Mouse (Mus musculus) midbrain, embryonic 11.5 days (tissue): Measurements from ENCODE around the gene Gimap7. TPM values are rescaled to one million over a fixed set of nuclear protein-coding genes. Genes with fewer than 3 reads are reported as not detected.

Source experiments
- ATAC-seq: fragments of 200-750 bp; cut with Nextera tagmentation; 2 replicates; pipeline ENCODE4 v1.8.0; 2017; ENCODE audit warnings: moderate TSS enrichment, moderate library complexity; ENCODE audit not compliant: low FRiP score
- DNase-seq: peaks from one replicate; pipeline ENCODE4 v3.0.0; 2015; ENCODE audit warnings: low spot score; ENCODE audit errors: missing footprints
- H3K27ac ChIP-seq: fragments of 300-500 bp; sonication (generic); 2 replicates; pipeline ENCODE4 v1.5.1; 2014; ENCODE audit warnings: low read depth, low read length
- H3K27me3 ChIP-seq: fragments of 300-500 bp; sonication (generic); 2 replicates; pipeline ENCODE4 v1.6.1; 2014; ENCODE audit warnings: mild to moderate bottlenecking, low read length, moderate library complexity, mixed read lengths; ENCODE audit not compliant: control insufficient read depth, insufficient read depth
- H3K36me3 ChIP-seq: fragments of 300-500 bp; sonication (generic); 2 replicates; pipeline ENCODE4 v1.6.1; 2014; ENCODE audit warnings: mild to moderate bottlenecking, low read length, moderate library complexity, mixed read lengths; ENCODE audit not compliant: control insufficient read depth, insufficient read depth
- H3K4me1 ChIP-seq: fragments of 300-500 bp; sonication (generic); 2 replicates; pipeline ENCODE4 v1.6.1; 2014; ENCODE audit warnings: low read length; ENCODE audit not compliant: control insufficient read depth, insufficient read depth
- H3K4me2 ChIP-seq: fragments of 300-500 bp; sonication (generic); 2 replicates; pipeline ENCODE4 v1.6.1; 2014; ENCODE audit warnings: mild to moderate bottlenecking, moderate library complexity
- H3K4me3 ChIP-seq: fragments of 300-500 bp; sonication (generic); 2 replicates; pipeline ENCODE4 v1.5.1; 2014; ENCODE audit warnings: low read depth, low read length
- H3K9ac ChIP-seq: fragments of 300-500 bp; sonication (generic); 2 replicates; pipeline ENCODE4 v1.6.1; 2014; ENCODE audit warnings: low read length
- H3K9me3 ChIP-seq: fragments of 300-500 bp; sonication (generic); 2 replicates; pipeline ENCODE4 v1.6.1; 2016; ENCODE audit warnings: low read length; ENCODE audit not compliant: control insufficient read depth
- WGBS: fragments of 180-500 bp; shearing (Covaris S2); extraction: QIAGEN DNeasy Blood & Tissue Kit; methylation state at CpG from one replicate; pipeline ENCODE4 v1.1.7; 2014; 5-methylcytosine and 5-hydroxymethylcytosine counted together
- polyA plus RNA-seq: library from polyadenylated mRNA; unstranded; fragments of >200 nt; fragmentation: Nextera tagmentation; extraction: Ambion mirVana; gene quantifications from 2 replicates; pipeline ENCODE4 v1.2.1, GENCODE M21; 2014

Gene Gimap7
- polyA plus RNA-seq, 1 experiment from 2014 or later, result not detected

DNA sequence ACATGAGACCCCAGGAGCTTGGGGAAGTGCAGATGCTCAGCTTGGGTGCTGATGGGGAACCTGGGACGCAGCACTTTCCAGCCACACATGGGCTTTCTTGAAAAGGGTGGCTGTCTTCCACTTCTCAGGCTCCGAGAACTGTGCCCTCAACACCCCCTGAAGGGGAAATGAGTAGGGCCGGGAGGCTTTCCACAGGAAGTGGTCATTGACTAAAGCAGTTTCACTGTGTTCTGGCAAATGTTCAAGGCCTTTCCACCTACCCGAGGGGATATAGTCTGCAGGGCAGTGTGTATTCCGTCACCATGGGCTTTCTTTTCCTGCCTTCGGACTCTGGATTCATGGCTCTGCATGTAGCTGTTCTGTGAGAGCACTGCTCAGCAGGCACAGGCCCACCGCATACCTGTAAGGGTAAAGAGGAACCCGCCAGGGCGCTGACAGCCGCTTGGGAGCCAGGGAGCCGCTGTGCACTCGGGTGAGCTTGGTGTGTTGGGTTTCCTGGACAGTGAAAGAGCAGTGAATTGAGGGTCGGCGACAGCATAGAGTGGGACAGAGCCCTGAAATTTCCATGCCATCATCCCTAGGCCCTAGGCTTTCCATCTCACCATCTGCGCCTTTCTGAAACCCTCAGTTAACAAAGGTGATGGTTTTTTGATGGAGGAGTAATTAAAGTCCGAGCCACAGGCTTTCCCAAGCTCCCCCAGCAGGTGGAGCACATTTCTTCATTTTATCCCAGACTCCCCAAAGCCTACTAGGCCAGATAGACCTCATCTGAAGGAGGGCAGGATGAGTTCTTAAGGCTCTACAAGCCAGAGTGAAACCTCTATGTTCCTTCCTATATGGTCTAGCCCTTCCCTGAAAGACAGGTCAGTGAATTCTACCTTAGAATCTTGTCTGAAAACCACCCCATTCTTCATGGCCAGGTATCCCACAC, 27.8 kb downstream of the Gimap7 start, which contains the start of gene Gimap5:
TSS of gene Gimap5 (plus strand) at position 239 of the 931 bp plus-strand sequence.
- Histone ChIP-seq H3K9ac (no peak within 1 kb of the TSS), H3K27me3 (peaks cover 13% of the 10 kb centered on the region), H3K4me1 (no peaks in the 10 kb centered on the region), H3K27ac (no peak within 1 kb of the TSS), H3K4me3 (no peak within 1 kb of the TSS), H3K9me3 (no peaks in the 10 kb centered on the region), H3K36me3 (no peaks in the 10 kb centered on the region), H3K4me2 (no peak within 1 kb of the TSS)
- ATAC-seq (no peak), DNase-seq (peak; percentile 85)
- WGBS, result 49% methylated on average over 16 of the region's 16 CpGs

- 76% methylated on average over 7 of the region's 7 CpGs for WGBS
- Histone ChIP-seq H3K9ac (no peak overlapping the region), H3K27ac (no peak overlapping the region), H3K9me3 (no peaks in the 10 kb centered on the region), H3K27me3 (peaks cover 8% of the 10 kb centered on the region), H3K36me3 (no peaks in the 10 kb centered on the region), H3K4me3 (no peak overlapping the region), H3K4me2 (no peak overlapping the region), H3K4me1 (no peaks in the 10 kb centered on the region)
- ATAC-seq, result no peak
- DNase-seq, result no peak
Measured at GRCm38 (mm10) chr6:48747091-48747966, 28.9 kb downstream of the Gimap7 start.

- ATAC-seq (no peak), DNase-seq (no peak)
- no peak overlapping the region for H3K4me3 ChIP-seq
- H3K4me2 ChIP-seq, result no peak overlapping the region
- no peaks in the 10 kb centered on the region for H3K36me3 ChIP-seq
- H3K9ac ChIP-seq, result no peak overlapping the region
- H3K9me3 ChIP-seq, result no peaks in the 10 kb centered on the region
- no peaks in the 10 kb centered on the region for H3K27me3 ChIP-seq
- WGBS, result 87% methylated on average over 7 of the region's 7 CpGs
- no peaks in the 10 kb centered on the region for H3K4me1 ChIP-seq
- no peak overlapping the region for H3K27ac ChIP-seq
Measured at GRCm38 (mm10) chr6:48763567-48764270, 45.3 kb downstream of the Gimap7 start.

GRCm38 (mm10) chr6:48764496-48764895, 46.1 kb downstream of the Gimap7 start:
- DNase-seq (no peak), ATAC-seq (no peak)
- H3K4me2 ChIP-seq, result no peak overlapping the region
- no peak overlapping the region for H3K27ac ChIP-seq
- H3K9ac ChIP-seq, result no peak overlapping the region
- H3K9me3 ChIP-seq, result no peaks in the 10 kb centered on the region
- 95% methylated on average over 10 of the region's 10 CpGs for WGBS
- no peak overlapping the region for H3K4me3 ChIP-seq
- H3K27me3 ChIP-seq, result no peaks in the 10 kb centered on the region
- no peaks in the 10 kb centered on the region for H3K4me1 ChIP-seq
- H3K36me3 ChIP-seq, result no peaks in the 10 kb centered on the region

- no peak overlapping the region for H3K4me2 ChIP-seq
- 70% methylated on average over 9 of the region's 9 CpGs for WGBS
Measured at GRCm38 (mm10) chr6:48768178-48768869, 49.9 kb downstream of the Gimap7 start.

GRCm38 (mm10) chr6:48768933-48769332, 50.5 kb downstream of the Gimap7 start:
- Histone ChIP-seq H3K9ac (no peak overlapping the region), H3K27ac (no peak overlapping the region), H3K4me2 (no peak overlapping the region), H3K9me3 (no peaks in the 10 kb centered on the region), H3K36me3 (no peaks in the 10 kb centered on the region), H3K27me3 (no peaks in the 10 kb centered on the region), H3K4me1 (no peaks in the 10 kb centered on the region), H3K4me3 (no peak overlapping the region)
- no peak for DNase-seq
- ATAC-seq, result no peak
- 86% methylated on average over 3 of the region's 3 CpGs for WGBS

More at GRCm38 (mm10) chr6:48768178-48768869, 49.9 kb downstream of the Gimap7 start:
- no peak overlapping the region for H3K4me3 ChIP-seq
- H3K9ac ChIP-seq, result no peak overlapping the region
- no peaks in the 10 kb centered on the region for H3K36me3 ChIP-seq
- no peaks in the 10 kb centered on the region for H3K27me3 ChIP-seq
- ATAC-seq (no peak), DNase-seq (no peak)
- H3K4me1 ChIP-seq, result no peaks in the 10 kb centered on the region
- no peak overlapping the region for H3K27ac ChIP-seq
- no peaks in the 10 kb centered on the region for H3K9me3 ChIP-seq

DNA sequence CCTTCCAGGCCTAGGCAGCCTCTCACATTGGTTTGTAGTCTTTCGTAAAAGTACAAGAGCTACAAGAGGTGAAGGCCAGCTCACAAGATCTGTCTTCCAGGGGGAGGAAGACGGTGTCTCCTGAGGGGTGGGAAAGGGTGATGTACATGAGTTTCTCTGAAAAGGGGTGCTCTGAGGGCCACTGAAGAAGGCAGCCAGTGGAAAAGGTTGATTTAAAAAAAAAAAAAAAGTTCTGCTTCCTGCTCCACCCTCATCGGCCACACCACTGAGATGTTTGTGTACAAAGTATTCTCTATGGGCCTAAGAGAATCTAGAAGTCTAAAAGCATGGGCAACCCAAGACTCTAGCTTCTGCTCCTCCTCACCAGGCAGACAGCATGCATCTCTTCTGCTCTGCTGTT, 52.3 kb downstream of the Gimap7 start, which contains the start of gene Gimap3:
TSS of gene Gimap3 (minus strand) at position 156 of the 400 bp plus-strand sequence.
- no peak for ATAC-seq
- H3K27ac ChIP-seq, result no peak within 1 kb of the TSS
- no peaks in the 10 kb centered on the region for H3K36me3 ChIP-seq
- H3K9me3 ChIP-seq, result no peaks in the 10 kb centered on the region
- H3K27me3 ChIP-seq, result no peaks in the 10 kb centered on the region
- H3K4me3 ChIP-seq, result no peak within 1 kb of the TSS
- no peak for DNase-seq
- WGBS, result 96% methylated on average over 3 of the region's 3 CpGs
- H3K4me1 ChIP-seq, result no peaks in the 10 kb centered on the region
- no peak within 1 kb of the TSS for H3K4me2 ChIP-seq
- H3K9ac ChIP-seq, result no peak within 1 kb of the TSS

- no peak overlapping the region for H3K9ac ChIP-seq
- H3K4me3 ChIP-seq, result no peak overlapping the region
- H3K27ac ChIP-seq, result no peak overlapping the region
- no peaks in the 10 kb centered on the region for H3K9me3 ChIP-seq
- no peak overlapping the region for H3K4me2 ChIP-seq
- DNase-seq, result peak; percentile 96
- 13% methylated on average over 8 of the region's 8 CpGs for WGBS
- no peaks in the 10 kb centered on the region for H3K27me3 ChIP-seq
- H3K4me1 ChIP-seq, result no peaks in the 10 kb centered on the region
- peak; percentile 61; the same call in 1 of the 2 replicates for ATAC-seq
- H3K36me3 ChIP-seq, result no peaks in the 10 kb centered on the region
Measured at GRCm38 (mm10) chr6:48772030-48772429, 53.6 kb downstream of the Gimap7 start.
